Mouse (Mus musculus) adrenal gland, adult 8-10 months (tissue): ENCODE measurements around the gene Sash3. TPM values are rescaled to one million over a fixed set of nuclear protein-coding genes. Genes with fewer than 3 reads are reported as not detected.
A peak's percentile ranks its signal among the peaks of the same experiment; 100 is the strongest.

Experiments used
- DNase-seq: peaks from one replicate; pipeline ENCODE4 v3.0.0; 2022
- total RNA-seq, 4 experiments: library from RNA; stranded (reverse); gene quantifications; 2 replicates each; pipeline ENCODE4 v1.2.4; 2022

The Sash3 gene
- total RNA-seq = 1 to 10 TPM; 1.6 to 2.4 (median 2.1) TPM

DNA sequence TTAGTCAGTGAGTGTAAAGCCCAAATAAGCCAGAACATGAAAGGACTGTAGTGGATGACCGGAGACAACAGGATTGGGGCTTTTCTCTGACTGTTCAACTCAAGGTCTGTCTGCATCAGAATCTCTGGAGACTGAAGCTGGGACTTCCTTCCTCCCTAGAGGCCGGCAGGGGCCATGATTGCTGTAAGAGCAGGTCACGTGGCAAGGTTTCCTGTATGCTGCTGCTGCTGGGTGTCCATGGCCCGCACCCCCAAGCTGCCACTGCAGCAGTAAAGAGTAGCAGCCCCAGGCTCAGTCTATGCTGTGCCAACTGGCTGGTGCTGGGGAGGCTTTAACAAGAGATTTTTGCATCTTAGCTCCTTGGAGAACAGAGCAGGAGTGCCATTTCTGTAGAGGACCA, at the start of gene Sash3:
Gene Sash3, plus strand, starts transcription at position 175 of the 400 bp plus-strand sequence.
- DNase-seq = no peak

GRCm38 (mm10) chrX:48096580-48096979, 49.7 kb upstream of the Sash3 start:
- DNase-seq = no peak

DNA sequence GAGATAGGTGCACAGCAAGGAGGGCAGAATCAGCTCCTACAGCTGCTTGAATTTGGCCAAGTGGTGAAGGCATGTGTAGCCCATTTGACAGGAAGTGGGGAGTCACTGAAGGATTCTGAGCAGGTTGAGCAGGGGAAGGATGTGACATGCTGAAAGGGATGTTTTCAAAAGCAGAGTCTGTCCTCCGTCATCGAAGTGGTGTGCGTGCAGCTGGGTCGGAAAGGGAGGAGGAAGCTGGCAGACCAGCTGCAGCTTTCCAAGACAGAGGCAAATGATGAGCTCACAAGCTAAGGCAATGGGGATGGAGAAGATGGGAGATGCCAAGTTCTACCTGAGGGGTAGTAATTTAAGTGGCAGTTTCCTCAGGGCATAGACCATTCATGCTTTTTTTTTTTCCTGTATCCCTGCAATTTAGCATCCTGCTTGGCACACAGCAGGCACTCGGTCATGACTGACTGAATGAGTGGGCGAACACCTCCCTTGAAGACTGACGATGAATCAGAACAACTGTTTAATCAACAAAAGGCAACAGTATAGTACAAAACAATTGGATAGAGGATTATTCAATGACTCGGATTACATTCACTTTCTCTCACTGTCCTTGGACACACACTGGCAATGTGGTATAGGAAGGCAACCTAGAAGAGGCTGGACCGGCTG, 47.6 kb upstream of the Sash3 start:
- DNase-seq = no peak

- DNase-seq = no peak
These were observed 46.4 kb upstream of the Sash3 start for GRCm38 (mm10) chrX:48099871-48100270.

DNA sequence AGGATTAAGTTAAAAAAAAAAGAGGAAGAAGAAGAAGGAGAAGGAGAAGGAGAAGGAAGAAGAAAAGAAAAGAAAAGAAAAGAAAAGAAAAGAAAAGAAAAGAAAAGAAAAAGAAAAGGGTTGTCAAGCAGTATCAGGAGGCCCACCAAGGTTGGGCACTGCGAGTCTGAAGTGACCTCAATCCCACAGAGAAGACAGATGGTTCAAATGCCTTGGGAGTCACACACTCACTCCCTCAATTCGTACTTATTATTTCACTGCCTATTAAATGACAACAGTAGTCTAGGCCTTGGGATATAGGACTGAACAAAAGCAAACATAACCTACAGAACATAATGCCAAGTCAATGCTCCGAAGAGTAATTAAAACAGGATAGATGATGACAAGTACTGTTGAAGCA, 43.0 kb upstream of the Sash3 start:
- DNase-seq = no peak

- no peak for DNase-seq
These were observed 41.3 kb upstream of the Sash3 start for GRCm38 (mm10) chrX:48104736-48105441.

- peak; percentile 31 for DNase-seq
These were observed 40.0 kb upstream of the Sash3 start for GRCm38 (mm10) chrX:48106226-48106625.

DNA sequence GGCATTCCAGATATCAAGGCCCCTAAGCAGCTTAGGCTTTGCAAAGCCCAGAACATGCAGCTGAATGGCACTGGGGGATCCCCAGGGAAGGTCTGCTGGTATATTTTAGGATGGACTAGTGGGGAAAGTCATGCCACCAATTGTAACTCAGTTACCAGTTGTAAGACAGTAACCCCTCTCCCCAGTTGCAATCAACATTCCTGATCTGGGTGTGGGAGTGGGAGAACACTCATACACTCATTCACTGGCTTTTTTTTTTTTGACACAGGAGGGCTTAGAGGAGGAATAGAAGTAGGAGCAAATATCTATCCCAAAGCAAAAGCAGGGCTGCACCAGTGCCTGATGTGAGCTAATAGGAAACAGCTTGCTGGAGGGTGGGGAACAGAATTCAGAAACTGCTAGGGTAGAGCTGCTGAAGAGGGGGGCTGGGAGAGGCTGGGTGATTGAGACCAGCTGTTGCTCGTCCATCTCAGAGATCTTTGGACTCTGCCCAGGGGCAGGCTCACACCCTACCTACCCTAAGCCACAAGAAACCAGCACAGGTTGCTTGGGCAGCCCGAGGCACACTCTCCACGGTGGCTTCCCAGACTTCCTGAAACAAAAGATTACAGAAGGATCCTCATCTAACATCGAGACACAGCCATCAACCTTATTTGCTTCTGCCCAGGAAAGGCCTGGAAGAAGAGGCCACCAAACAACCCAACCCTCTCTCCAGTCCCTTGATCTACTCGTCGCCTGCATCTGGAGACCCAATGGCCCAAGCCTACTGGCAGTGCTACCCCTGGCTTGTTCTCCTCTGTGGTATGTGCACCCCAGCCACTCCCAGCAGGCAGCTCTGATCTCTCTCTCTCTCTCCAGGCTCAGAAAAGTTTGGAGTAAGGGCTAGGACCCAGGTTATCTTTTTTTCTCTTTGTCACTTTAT, 37.6 kb upstream of the Sash3 start, which contains the start of gene Xpnpep2:
Gene Xpnpep2, plus strand, starts transcription at position 332 of the 922 bp plus-strand sequence.
- no peak for DNase-seq

DNA sequence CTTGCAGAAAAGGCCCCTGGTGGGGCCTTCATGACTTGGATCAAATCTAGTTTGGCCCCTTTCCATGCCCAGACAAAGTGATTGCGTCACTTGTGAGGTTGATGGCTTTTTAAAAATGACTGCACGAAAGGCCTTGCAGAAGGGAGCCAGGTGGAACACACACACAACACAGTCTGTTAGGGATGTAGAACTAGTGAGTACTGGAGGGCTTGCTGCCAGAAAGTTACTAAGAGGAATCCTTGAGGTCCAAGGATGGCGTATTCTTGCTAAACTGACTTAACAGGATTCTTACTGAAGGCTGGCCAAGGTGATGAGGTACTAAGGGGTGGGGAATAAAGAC, 37.0 kb upstream of the Sash3 start:
- DNase-seq = peak; percentile 21

- DNase-seq = no peak
These were observed 26.9 kb upstream of the Sash3 start for GRCm38 (mm10) chrX:48119294-48119693.

- DNase-seq = peak; percentile 35
These were observed 21.8 kb upstream of the Sash3 start for GRCm38 (mm10) chrX:48124132-48125071.

GRCm38 (mm10) chrX:48126903-48127476, 19.2 kb upstream of the Sash3 start:
- no peak for DNase-seq

GRCm38 (mm10) chrX:48127502-48128218, 18.6 kb upstream of the Sash3 start:
- no peak for DNase-seq

DNA sequence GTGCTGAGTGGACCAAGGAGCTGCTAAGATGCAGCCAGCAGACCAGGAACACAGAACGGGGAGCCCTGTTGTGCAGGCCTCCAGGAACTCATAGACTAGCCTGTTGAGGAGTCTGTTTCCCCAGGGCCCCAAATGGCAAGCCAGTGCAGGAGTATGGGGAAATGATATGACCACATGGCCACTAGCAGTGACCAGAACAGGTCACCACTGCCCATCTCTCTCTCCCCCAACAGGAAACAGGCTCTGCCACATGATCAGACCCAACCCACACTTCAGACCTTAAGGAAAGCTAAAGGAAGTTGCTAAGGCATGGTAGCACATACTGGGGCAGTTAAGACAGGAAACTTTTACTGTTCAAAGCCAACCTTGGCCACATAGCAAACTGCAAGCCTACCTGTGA, 17.1 kb upstream of the Sash3 start:
- DNase-seq = no peak

DNA sequence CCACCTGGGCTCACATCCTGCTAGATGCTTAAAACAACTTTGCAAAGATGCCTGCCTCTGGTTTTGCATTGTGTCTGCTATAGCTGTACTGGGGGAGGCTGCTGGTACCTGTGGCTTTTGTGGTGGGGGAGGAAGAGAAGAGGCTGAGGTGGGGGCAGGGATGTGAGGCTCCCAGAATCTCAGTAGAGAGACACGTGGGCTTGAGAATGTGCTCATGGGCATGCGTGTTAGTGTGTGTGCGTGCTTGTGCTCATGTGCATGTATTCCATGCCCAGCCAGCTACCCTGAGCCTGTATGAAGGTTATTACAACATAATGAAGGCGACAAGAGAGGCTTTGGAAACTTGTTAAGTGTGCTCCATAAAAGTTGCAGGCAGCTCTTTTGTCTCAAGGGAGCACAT, 9.3 kb upstream of the Sash3 start:
- no peak for DNase-seq

DNA sequence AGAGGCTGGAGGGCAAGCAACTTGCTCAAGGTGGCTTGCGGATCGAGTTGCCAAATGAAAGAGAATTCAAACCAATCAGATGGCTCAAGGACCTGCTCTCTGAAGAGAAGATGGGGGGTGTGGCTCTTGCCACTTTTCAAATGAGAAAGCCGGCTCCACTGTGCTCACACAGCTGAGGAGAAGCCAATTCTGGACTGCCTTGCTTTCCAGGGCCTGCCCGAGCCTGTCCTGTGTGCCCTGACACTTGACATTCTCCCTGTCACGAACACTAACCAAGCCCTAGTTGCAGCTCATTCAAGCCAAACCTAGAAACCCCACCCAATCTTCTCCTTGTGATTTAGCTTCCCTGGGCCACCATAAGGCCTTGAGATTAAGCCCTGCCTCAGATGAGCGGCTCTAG, 8.2 kb upstream of the Sash3 start:
- DNase-seq = no peak

- DNase-seq = no peak
These were observed 7.5 kb upstream of the Sash3 start for GRCm38 (mm10) chrX:48138539-48139275.

GRCm38 (mm10) chrX:48139368-48140285, 6.6 kb upstream of the Sash3 start:
- DNase-seq = no peak

GRCm38 (mm10) chrX:48140286-48140877, 5.9 kb upstream of the Sash3 start:
- DNase-seq = no peak
